Mouse (Mus musculus) lung, postnatal 36 days (tissue): Measurements from ENCODE around the gene Ctdspl.

Experiments
- DNase-seq: peaks from one replicate; pipeline ENCODE4 v3.0.0; 2022; ENCODE audit warnings: mixed read lengths

Ctdspl gene

GRCm38 (mm10) chr9:118991750-118992585 lies 65.7 kb downstream of the Ctdspl start:
- DNase-seq = peak; percentile 44

- DNase-seq = no peak
These were observed 66.3 kb downstream of the Ctdspl start for GRCm38 (mm10) chr9:118992586-118992955.

GRCm38 (mm10) chr9:118994524-118995227 lies 68.4 kb downstream of the Ctdspl start:
- DNase-seq = peak; percentile 40

DNA sequence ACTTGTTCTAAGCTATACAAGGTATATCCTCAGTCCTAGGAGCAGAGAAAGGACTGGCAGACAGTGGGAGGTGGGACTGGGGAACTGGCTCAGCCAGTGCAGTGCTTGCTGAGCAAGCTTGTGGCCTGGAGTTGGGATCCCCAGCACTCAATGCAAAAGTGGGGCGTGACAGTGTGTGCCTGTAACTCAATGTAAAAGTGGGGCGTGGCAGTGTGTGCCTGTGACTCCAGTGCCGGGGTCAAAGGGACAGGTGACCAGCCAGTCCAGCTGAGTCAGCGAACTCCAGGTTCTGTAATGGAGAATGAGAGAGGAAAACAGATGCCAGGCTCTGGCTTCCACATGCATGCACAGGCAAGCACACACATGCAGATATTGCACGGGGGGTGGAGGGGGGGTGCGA lies 69.3 kb downstream of the Ctdspl start:
- DNase-seq = peak; percentile 76

GRCm38 (mm10) chr9:118997241-118997640 lies 71.0 kb downstream of the Ctdspl start:
- DNase-seq = no peak

- no peak for DNase-seq
These were observed 73.9 kb downstream of the Ctdspl start for GRCm38 (mm10) chr9:119000196-119000595.

DNA sequence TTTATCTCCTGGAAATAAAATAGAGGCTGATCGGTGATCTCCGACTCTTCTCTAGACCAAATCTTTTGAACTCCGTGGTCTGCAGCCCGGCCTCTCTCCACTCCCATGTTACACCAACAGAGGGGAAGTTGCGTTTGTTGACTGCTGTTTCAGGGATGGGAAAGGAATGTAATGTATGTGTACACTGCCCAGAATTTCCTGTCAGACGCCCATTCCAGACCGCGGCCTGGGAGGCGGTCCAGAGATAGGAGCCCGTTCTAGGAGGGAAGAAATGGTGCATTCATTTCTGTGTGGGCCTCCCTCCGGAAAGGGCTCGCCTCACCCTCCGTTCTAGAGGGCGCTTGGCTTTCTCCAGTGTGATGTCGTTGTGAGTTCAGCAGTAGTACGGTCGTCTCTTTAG lies 76.0 kb downstream of the Ctdspl start:
- DNase-seq = peak; percentile 79

DNA sequence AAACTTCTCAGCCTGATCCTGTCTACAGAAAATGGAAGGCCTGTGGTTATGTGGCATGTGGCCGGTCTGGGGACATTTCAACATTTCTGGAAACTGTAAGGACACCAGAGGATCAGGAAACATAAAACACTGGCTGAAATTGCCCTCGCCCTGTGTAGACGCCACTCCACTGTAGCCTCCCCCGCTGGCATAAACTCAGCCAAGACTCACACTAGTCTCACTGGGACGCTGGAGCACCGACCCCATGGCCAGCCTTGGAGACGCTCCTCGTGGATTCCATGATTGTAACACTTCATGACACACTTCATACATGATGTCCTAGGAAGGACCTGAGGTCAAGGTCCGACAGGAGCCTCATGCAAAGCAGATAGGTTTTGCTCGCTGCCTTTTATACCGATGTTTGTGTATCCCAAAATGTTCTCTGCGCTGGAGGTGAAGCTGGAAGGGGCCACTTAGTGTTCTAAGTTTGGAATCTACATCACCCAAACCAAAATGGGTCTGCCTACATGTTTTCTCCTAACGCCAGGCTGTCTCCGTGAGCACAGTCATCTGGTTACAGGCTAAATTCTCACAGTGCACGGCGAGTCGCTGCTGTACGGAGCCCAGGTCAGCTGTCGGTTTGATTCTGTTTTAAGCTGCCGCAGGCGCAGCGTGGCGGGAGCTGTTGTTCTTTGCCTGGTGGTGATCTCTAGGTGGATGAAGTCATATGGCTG lies 77.9 kb downstream of the Ctdspl start:
- no peak for DNase-seq

DNA sequence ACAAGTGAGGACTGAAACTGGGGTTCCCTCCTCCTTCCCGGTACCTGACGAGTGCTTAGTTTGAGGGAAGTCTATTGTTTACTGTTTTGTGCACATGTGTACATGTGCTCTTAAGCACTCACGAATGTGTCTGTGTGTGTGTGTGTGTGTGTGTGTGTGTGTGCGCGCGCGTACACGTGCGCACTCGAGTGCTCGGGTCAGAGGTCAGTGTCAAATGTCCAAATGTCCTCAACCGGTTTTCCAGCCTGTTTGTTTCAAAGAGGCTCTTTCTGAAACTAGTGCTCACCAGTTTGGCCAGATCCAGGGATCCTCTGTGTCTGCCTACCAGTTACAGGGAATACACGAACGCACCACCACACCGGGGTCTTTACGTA lies 78.4 kb downstream of the Ctdspl start:
- no peak for DNase-seq

DNA sequence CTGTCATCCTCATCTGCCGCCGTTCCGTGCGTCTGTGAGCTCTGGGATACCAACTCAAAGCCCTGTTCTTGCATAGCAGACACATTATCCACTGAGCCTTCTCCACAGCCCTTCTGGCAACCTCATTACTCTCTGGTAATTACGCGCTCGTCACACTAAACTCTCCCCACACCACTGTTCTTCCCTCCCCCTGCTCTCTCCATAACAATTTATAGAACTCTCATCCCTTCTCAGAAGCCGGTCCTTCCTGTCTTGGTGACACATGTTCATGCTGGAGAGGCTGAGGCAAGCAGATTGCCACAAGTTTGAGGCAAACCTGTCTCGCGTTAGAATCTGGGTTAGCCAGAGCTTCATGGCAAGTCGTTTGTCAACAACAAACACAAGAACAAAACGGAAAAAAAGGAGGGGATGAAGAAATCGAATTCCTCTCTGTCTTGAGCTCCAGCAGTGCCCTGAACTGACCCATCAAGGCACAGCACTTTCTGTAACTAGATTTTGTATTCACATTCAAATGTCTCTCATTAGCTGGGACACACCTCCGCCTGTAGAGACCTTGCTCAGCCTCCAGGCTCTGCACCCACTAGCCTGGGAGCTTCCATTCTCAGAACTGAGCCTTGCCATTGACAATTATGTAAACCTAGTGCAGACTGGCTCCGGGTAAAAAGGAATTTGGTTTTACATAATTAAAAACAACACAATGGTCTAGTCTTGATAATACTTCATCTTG lies 79.2 kb downstream of the Ctdspl start:
- no peak for DNase-seq

DNA sequence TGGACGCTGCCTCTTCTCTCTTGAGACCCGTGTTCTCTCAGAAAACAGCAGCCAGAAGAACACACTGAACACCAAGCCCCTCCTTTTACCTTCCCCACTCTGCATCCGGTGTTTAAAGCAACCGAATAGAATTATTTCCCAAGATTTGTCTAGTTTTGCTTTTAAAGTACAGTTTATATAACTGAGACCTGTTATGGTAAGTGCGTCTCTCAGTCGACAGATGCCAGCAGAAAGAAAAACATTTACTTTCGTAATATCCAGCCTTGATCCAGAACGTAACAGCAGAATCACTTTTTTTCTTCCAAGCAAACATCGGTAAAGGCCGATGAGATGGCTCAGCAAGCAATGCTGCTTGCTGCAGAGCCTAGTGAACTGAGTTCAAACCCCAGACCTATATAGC lies 81.0 kb downstream of the Ctdspl start:
- DNase-seq = peak; percentile 60

DNA sequence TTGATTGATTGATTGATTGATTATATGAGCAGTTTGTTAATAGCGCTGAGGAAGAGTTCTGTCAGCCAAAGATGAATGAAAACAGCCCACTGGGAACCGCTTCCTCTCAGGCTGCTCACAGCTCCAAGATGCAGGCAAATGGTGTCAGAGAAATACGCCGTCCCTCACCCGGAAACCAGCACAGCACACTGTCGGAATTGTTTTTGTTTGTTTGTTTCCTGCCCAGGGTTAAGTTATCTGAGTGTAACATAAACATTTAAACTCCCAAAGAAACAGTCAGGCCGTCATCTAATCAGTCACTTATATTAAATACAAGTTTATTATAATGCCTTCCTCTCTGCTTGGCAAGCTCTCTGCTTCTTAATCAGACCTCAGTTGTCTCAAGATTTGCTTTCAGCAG lies 82.6 kb downstream of the Ctdspl start:
- no peak for DNase-seq

- DNase-seq = peak; percentile 77
These were observed 84.0 kb downstream of the Ctdspl start for GRCm38 (mm10) chr9:119010156-119010710.

- no peak for DNase-seq
These were observed 90.7 kb downstream of the Ctdspl start for GRCm38 (mm10) chr9:119016785-119017507.

DNA sequence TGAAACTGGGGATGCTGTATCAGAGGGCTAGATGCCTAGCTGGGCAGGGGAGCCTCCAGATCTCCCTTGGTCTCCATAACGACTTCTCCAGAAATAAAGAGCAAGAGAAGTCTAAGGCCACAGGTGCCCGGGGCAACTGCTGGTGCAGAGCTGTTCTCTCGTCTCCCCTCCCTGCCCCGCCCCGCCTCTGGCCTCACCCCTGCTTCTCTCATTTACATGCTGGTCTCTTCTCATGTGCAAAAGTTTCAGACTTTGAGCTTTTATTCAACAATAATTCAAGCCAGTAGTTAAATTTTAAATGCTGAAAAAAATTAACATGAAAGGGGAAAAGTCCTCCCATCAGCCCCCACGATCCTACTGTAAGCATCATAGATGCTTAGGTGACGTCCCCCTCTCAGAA lies 95.5 kb downstream of the Ctdspl start:
- no peak for DNase-seq

DNA sequence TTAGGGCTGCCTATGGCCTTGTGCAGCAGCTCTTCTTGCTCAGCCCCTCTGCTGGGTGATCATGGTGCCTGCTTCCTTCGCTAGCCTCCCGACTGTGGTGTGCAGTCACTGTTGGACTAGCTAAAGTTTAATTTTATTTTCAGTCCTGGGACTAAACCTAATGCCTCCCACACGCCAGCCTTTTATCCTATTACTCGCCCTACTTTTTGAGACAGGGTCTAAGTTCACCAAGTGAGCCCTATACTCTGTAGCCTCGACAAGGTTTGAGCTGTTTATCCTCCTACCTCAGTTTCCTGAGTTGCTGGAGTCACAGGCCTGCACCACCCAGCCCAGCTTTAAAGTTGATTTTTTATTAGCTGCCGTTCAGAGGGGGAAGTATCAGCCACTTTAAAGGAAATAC lies 99.0 kb downstream of the Ctdspl start:
- no peak for DNase-seq

GRCm38 (mm10) chr9:119025832-119026331 lies 99.6 kb downstream of the Ctdspl start:
- DNase-seq = no peak

DNA sequence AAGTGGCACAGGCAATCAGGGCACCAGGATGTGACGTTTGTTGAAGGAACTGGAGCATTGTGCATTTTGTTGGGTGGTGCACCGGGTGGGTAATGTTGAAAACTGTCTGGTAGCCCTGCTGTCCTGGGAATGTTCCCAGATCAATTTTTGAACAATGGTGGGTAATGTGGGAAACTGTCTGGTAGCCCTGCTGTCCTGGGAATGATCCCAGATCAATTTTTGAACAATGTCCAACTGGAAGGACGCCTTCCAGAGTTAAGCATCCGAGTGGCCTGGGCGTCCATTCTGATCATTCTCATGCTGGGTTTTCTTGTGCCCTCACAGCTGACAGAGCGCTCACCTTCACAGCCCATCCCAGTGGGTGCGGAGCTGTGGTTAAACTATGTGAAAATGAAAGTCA lies 101.1 kb downstream of the Ctdspl start:
- DNase-seq = no peak

DNA sequence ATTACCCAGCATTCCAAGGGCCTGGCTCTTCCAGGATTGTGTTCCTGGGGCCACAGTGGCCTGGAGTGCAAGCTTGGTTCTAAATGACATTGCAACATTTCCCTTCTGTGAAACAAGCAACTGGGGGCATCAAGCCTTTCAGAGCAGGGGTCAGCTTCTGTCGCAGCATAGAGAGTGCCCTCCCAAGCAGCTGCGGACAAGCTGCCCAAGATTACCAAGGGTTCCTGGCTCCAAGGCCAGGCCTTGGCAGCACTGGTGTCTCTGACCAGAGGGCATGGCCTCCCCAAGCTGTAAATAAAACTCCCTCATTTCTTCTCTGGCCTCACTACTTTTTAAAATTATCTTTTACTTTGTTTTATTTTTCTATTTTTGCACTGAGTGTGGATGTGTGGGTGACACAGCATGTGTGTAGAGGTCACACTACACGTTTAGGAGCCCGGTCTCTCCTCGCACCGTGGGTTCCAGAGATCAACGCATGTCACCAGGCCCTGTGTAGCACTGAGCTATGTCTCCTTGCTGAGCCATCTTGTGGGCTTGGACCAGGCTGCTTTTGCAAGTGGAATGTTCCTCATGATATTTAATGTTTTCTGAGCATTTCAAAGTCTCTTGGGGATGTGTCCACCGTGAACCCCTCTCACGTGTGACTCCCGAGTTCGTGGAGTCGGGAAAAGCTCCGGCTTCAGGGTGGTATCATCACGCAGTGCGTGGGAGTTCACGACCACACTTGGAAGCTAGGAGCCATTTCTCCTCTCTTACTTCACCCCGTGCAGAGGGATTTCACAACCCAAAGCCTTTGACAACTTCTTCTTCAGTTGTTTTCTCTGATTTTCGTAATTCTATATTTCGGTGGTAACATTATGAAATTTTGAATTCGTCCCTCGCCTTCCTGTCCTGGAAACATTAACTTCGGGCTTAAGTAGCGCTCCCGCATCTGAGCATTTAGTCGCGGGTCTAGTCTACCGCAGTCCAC lies 102.3 kb downstream of the Ctdspl start:
- DNase-seq = peak; percentile 27

DNA sequence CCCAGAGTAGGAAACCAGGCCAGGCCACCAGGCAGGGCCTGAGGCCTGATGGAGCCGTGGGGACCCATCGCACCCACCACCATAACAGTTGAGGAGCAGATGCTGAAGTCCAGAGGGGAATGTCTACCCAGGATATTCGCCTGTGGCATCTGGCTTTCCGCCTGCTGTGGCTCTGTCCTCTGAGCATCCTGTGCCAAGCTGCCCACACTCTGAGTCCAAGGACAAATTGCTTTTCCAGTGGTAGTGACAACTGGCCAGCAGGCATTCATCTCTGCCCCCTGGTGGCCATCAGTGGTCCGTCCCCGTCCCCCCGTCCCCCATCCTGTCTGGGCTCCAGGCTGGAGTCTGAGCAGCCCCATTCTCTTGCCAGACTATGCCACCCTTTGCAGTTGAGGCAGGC lies 103.3 kb downstream of the Ctdspl start:
- DNase-seq = peak; percentile 78

DNA sequence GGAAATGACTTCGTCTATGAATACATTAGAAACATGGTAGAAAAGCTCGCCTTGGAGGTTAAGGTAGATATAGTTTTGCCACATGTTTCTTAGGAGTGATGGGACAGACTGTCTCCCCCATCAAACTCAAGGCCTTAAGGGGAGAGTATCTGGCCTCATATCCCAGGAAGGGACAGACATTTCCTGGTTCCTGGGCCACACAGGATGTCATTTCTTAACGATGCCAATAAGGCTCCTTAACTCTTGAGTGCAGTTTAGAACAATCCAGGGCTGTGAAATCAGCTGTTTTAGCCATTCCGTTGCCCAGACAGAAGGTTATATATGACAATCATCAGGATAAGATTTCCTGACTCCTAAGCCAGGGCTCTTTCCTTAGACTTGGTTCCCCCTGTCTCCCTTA lies 104.8 kb downstream of the Ctdspl start:
- no peak for DNase-seq
